Mouse (Mus musculus) frontal cortex, postnatal 36 days (tissue): Measurements from ENCODE around the gene Ccdc142.

Source experiments
- DNase-seq, 2 experiments: peaks; one replicate each; pipeline ENCODE4 v3.0.0; 2022; ENCODE audit warnings: low spot score in 2 of 2

The Ccdc142 gene

GRCm38 (mm10) chr6:83084477-83084876 is 16.9 kb upstream of the Ccdc142 start:
- no peak for DNase-seq

GRCm38 (mm10) chr6:83086121-83087035 is 15.0 kb upstream of the Ccdc142 start, which contains the start of gene Lbx2:
Gene Lbx2 (plus strand): TSS chr6:83086367.
- DNase-seq: no peak

GRCm38 (mm10) chr6:83087205-83087925 is 14.0 kb upstream of the Ccdc142 start:
- DNase-seq: no peak

GRCm38 (mm10) chr6:83087926-83088260 is 13.5 kb upstream of the Ccdc142 start:
- no peak for DNase-seq

GRCm38 (mm10) chr6:83092416-83093127 is 8.8 kb upstream of the Ccdc142 start:
- no peak for DNase-seq

GRCm38 (mm10) chr6:83095968-83096367 is 5.4 kb upstream of the Ccdc142 start:
- no peak for DNase-seq

- DNase-seq: no peak
Observed at GRCm38 (mm10) chr6:83098411-83098810, 3.0 kb upstream of the Ccdc142 start.

GRCm38 (mm10) chr6:83101688-83102556 is 521 bp downstream of the Ccdc142 start:
- no peak for DNase-seq

GRCm38 (mm10) chr6:83103130-83103650 is 1.8 kb downstream of the Ccdc142 start:
- DNase-seq: no peak

GRCm38 (mm10) chr6:83104158-83104557 is 2.8 kb downstream of the Ccdc142 start:
- no peak for DNase-seq

GRCm38 (mm10) chr6:83107566-83108400 is 6.4 kb downstream of the Ccdc142 start:
- DNase-seq: peak; percentile 69 to 73

GRCm38 (mm10) chr6:83108762-83109668 is 7.6 kb downstream of the Ccdc142 start, which contains the start of gene Mrpl53:
Gene Mrpl53 (plus strand): TSS chr6:83109040.
- peak; percentile 82 to 83 for DNase-seq

- no peak for DNase-seq
Observed at GRCm38 (mm10) chr6:83111510-83112136, 10.2 kb downstream of the Ccdc142 start.

GRCm38 (mm10) chr6:83115011-83115671 is 13.7 kb downstream of the Ccdc142 start, which contains the start of gene Mogs:
Gene Mogs (plus strand): TSS chr6:83115496.
- DNase-seq: peak; percentile 91

- DNase-seq: no peak
Observed at GRCm38 (mm10) chr6:83115682-83116372, 14.4 kb downstream of the Ccdc142 start.

GRCm38 (mm10) chr6:83116373-83117164 is 15.2 kb downstream of the Ccdc142 start:
- no peak for DNase-seq

- DNase-seq: no peak
Observed at GRCm38 (mm10) chr6:83117165-83117438, 15.7 kb downstream of the Ccdc142 start.
